Mouse (Mus musculus) adrenal gland, adult 10 weeks (tissue): ENCODE measurements around the gene Gimap9. TPM values are rescaled to one million over a fixed set of nuclear protein-coding genes. Genes with fewer than 3 reads are reported as not detected.

Source experiments
- polyA plus RNA-seq: library from polyadenylated mRNA; stranded (reverse); fragments of 350-450 nt; fragmentation: Illumina TruSeq; extraction: RNeasy Lipid Tissue Mini Kit (QIAGEN cat#74804); gene quantifications from one replicate; pipeline ENCODE4 v1.2.3, GENCODE M21; 2014; ENCODE audit warnings: low read depth, low replicate concordance

The Gimap9 gene
- polyA plus RNA-seq = 18.7 TPM

DNA sequence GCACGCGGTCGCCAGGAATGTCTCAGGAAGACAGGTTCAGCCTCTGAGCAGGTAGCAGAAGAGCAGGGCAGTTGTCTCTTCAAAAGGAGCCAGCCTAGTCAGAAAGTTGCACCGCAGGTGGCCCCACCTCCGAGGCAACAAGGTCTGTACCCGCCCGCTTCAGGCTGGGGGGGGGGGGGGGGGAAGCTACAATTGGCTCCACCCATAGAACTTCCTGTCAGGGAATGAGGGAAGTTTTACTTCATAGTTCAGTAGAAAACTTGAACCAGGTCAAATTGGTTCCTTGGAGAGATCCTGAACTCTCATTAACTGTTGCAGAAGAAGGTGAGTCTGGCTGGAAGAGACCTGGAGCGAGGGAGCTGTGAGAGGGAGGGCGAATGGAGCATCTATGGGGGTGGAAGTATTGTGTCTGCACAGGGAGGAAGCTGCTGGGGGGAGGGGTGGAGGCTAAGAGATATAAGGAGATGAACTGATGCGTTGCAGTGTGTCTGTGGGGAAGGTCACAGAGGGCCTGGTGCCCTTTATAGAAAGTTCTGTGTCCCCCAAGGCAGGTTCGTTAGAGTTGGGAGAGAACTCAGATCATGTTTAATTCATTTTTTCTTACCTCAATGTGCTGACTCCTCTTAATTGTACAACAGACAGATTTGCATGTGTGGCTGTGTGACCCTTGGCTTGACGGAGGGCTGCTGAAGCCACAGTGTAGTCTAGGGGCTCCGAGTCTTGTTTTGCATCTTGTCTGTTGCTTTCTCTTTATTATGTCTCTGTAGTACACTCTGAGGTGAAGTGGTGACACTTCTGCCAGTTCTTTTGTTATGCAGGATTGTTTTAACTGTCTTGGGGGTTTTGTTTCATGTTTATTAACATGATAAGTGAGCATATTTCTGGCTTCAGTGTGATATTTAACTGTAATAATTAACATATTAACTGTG lies at the start of gene Gimap9:
Gene Gimap9, plus strand, starts transcription at position 199 of the 929 bp plus-strand sequence.

DNA sequence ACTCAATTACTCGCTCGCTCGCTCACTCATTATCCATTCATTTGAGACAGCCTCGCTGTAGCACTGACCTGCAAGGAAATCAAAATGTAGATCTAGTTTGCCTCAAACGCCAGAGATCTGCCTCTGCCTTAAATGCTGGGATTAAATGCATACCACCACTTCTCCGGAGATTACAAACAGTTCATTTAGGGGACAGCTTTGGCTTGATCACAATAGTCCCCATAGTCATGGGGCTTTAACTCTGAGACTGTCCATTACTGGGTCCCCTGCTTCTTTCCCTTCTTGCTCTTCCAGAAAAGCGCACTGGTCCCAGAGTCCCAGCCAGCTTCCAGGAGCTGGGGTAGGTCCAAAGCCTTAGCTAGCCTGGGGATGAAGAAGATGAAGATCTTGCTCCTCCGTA lies 49.5 kb upstream of the Gimap9 start, which contains the start of gene AI854703:
Gene AI854703, plus strand, starts transcription at position 301 of the 400 bp plus-strand sequence.

DNA sequence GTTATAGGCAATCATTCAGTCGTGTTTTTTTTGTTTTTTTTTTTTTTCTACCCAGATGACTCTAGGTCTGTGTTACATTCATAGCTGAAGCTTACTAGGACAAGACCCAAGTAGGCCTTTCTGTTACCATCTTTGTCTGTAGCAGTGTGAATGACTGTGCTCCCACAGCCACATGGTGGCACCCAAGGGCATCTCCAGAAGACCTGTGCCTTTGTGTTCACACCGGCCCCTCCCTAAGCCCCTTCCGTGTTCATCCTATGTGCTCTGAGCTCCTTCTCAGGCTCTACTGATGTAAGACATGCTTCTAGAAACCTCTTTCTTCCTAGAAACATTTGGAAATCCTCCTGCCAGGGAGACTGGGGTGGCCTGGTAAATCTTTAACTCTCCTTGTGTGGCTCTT lies 28.9 kb upstream of the Gimap9 start, which contains the start of gene Gimap8:
Gene Gimap8, plus strand, starts transcription at position 240 of the 400 bp plus-strand sequence.

DNA sequence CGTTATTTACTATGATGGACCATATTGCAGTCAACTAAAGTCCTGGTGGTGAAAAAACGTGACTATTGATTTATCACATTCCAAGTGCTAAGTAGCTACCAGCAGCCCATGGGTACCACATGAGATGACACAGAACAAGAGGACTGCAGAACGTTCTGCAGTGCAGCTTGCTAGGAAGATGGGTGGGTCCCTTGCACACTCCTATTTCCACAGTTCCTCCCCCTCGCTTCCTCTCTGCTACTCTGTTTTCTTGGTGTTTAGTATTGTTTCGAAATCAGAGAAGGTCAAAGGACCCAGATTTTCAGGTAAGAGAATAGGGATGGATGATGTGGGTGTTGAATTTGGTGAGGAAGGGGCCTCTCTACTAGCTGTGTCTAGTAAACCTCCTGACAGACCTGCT lies 8.4 kb downstream of the Gimap9 start, which contains the start of gene Gimap4:
Gene Gimap4, plus strand, starts transcription at position 231 of the 400 bp plus-strand sequence.

DNA sequence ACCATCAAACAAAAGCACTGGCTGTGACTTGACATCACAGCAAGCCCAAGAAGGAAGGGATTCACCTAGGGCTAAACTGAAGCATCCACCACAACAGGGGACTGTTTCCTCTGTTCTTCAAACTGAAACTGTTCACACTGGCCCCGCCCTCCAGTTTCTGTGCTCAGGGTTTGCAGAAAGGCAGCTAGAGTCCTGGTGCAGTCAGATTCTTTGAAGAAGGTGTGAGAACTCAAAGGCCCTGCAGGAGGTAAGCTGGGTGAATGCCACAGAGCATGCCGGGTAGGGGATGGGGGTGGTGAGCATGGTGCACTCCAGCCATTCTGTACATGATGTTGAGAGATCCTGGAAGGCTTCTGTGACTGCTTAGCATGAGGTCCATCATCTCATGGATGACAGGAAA lies 42.5 kb downstream of the Gimap9 start, which contains the start of the genes Gm28053 and Gimap7:
Gene Gm28053, plus strand, starts transcription at position 153 of the 400 bp plus-strand sequence.
Gene Gimap7, plus strand, starts transcription at position 167 of the 400 bp plus-strand sequence.

Other genes starting within 250 kb of the Gimap9 start
- gene Zfp467, start 230.3 kb upstream of the Gimap9 start, polyA plus RNA-seq = 14.9 TPM
- gene Sspo, start 227.9 kb upstream of the Gimap9 start, polyA plus RNA-seq = not detected
- gene Atp6v0e2, start 138.5 kb upstream of the Gimap9 start, polyA plus RNA-seq = 55.5 TPM
- gene Lrrc61, start 121.3 kb upstream of the Gimap9 start, polyA plus RNA-seq = 8.5 TPM
- gene Rarres2, start 103.3 kb upstream of the Gimap9 start, polyA plus RNA-seq = 7.2 TPM
- gene Gm45021, start 86.5 kb upstream of the Gimap9 start, polyA plus RNA-seq = not detected
- 12.8 TPM for gene Repin1, start 82.2 kb upstream of the Gimap9 start, polyA plus RNA-seq
- gene Gm44965, start 82.2 kb upstream of the Gimap9 start, polyA plus RNA-seq = not detected
- gene Zfp775, start 74.1 kb upstream of the Gimap9 start, polyA plus RNA-seq = 0.12 TPM
- 0.35 TPM for gene AI854703, start 49.4 kb upstream of the Gimap9 start, polyA plus RNA-seq
- gene Gimap8, start 28.9 kb upstream of the Gimap9 start, polyA plus RNA-seq = 33.4 TPM
- 218 TPM for gene Gimap4, start 8.4 kb downstream of the Gimap9 start, polyA plus RNA-seq
- gene Gimap6, start 32.1 kb downstream of the Gimap9 start, polyA plus RNA-seq = 106 TPM
- 4.4 TPM for gene Gm28053, start 42.5 kb downstream of the Gimap9 start, polyA plus RNA-seq
- not detected for gene Gimap7, start 42.5 kb downstream of the Gimap9 start, polyA plus RNA-seq
- gene Gimap1, start 62.9 kb downstream of the Gimap9 start, polyA plus RNA-seq = 2.8 TPM
- 10.3 TPM for gene Gimap5, start 70.1 kb downstream of the Gimap9 start, polyA plus RNA-seq
- gene Gimap3, start 94.7 kb downstream of the Gimap9 start, polyA plus RNA-seq = 1.2 TPM
- gene Tmem176a, start 164.8 kb downstream of the Gimap9 start, polyA plus RNA-seq = 200 TPM
- gene Tmem176b, start 165.4 kb downstream of the Gimap9 start, polyA plus RNA-seq = 47.6 TPM
- gene Aoc1, start 196.8 kb downstream of the Gimap9 start, polyA plus RNA-seq = not detected